Mouse (Mus musculus) stomach, postnatal 0 days (tissue): ENCODE results near the gene Ttll8. TPM values are rescaled to one million over a fixed set of nuclear protein-coding genes. Genes with fewer than 3 reads are reported as not detected.

ENCODE experiments used
- ATAC-seq: fragments of 200-750 bp; cut with Nextera tagmentation; 2 replicates; pipeline ENCODE4 v1.8.0; 2017; ENCODE audit not compliant: low FRiP score, low TSS enrichment
- DNase-seq: peaks from one replicate; pipeline ENCODE4 v3.0.0-alpha.2; 2016; ENCODE audit warnings: low spot score
- H3K27ac ChIP-seq: fragments of 300-500 bp; sonication (generic); replicated peaks from 2 replicates; pipeline ENCODE4 v1.5.1; 2014; ENCODE audit warnings: mild to moderate bottlenecking, control low read depth
- H3K27me3 ChIP-seq: fragments of 300-500 bp; sonication (generic); 2 replicates; pipeline ENCODE4 v1.6.1; 2014; ENCODE audit warnings: low read length; ENCODE audit not compliant: control insufficient read depth, insufficient read depth
- H3K36me3 ChIP-seq: fragments of 300-500 bp; sonication (generic); 2 replicates; pipeline ENCODE4 v1.6.1; 2014; ENCODE audit warnings: low read length, mixed read lengths; ENCODE audit not compliant: control insufficient read depth, insufficient read depth
- H3K4me1 ChIP-seq: fragments of 300-500 bp; sonication (generic); replicated peaks from 2 replicates; pipeline ENCODE4 v1.6.1; 2014; ENCODE audit warnings: antibody characterized with exemption; ENCODE audit not compliant: control insufficient read depth, insufficient read depth
- H3K4me2 ChIP-seq: fragments of 300-500 bp; sonication (generic); replicated peaks from 2 replicates; pipeline ENCODE4 v1.6.1; 2014; ENCODE audit warnings: low read depth, mild to moderate bottlenecking, control low read depth, moderate library complexity
- H3K4me3 ChIP-seq: fragments of 300-500 bp; sonication (generic); 2 replicates; pipeline ENCODE4 v1.5.1; 2014; ENCODE audit warnings: low read depth, low read length, control low read depth
- H3K9ac ChIP-seq: fragments of 300-500 bp; sonication (generic); 2 replicates; pipeline ENCODE4 v1.6.1; 2014; ENCODE audit warnings: mild to moderate bottlenecking, low read length, control low read depth, mixed read lengths
- H3K9me3 ChIP-seq: fragments of 300-500 bp; sonication (generic); 2 replicates; pipeline ENCODE4 v1.6.1; 2016; ENCODE audit warnings: low read length; ENCODE audit not compliant: control insufficient read depth
- CTCF ChIP-seq: IDR thresholded peaks from 2 replicates; pipeline ENCODE4 v1.5.1; 2016; ENCODE audit warnings: antibody characterized with exemption, low read depth, mild to moderate bottlenecking, moderate library complexity
- EP300 ChIP-seq: optimal IDR thresholded peaks from 2 replicates; pipeline ENCODE3; 2016; ENCODE audit warnings: antibody characterized with exemption
- WGBS: fragments of 180-500 bp; shearing (Covaris S2); extraction: QIAGEN DNeasy Blood & Tissue Kit; methylation state at CpG from one replicate; pipeline ENCODE4 v1.1.7; 2014; 5-methylcytosine and 5-hydroxymethylcytosine counted together
- polyA plus RNA-seq: library from polyadenylated mRNA; unstranded; fragments of >200 nt; fragmentation: Nextera tagmentation; extraction: Ambion mirVana; gene quantifications from 2 replicates; pipeline ENCODE4 v1.2.1, GENCODE M21; 2015

Ttll8 gene
- polyA plus RNA-seq, 1 experiment from 2014 or later = not detected

- H3K36me3 ChIP-seq = no peaks in the 10 kb centered on the region
- no peak for DNase-seq
- no peaks in the 10 kb centered on the region for H3K27me3 ChIP-seq
- TF ChIP-seq CTCF (no peak), EP300 (no peak)
- 54% methylated on average over 12 of the region's 12 CpGs for WGBS
- no peak overlapping the region for H3K4me2 ChIP-seq
- no peak overlapping the region for H3K4me3 ChIP-seq
- H3K9ac ChIP-seq = no peak overlapping the region
- ATAC-seq = no peak
- H3K4me1 ChIP-seq = no peaks in the 10 kb centered on the region
- no peak overlapping the region for H3K27ac ChIP-seq
- H3K9me3 ChIP-seq = no peaks in the 10 kb centered on the region
Observed at GRCm38 (mm10) chr15:88919328-88919727, 34.9 kb downstream of the Ttll8 start.

GRCm38 (mm10) chr15:88917126-88917525 lies 37.1 kb downstream of the Ttll8 start:
- Histone ChIP-seq H3K4me3 (no peak overlapping the region), H3K27me3 (no peaks in the 10 kb centered on the region), H3K9me3 (no peaks in the 10 kb centered on the region), H3K27ac (no peak overlapping the region), H3K36me3 (no peaks in the 10 kb centered on the region), H3K4me2 (no peak overlapping the region), H3K9ac (no peak overlapping the region), H3K4me1 (no peaks in the 10 kb centered on the region)
- ATAC-seq (no peak), DNase-seq (no peak)
- 92% methylated on average over 8 of the region's 8 CpGs for WGBS
- no peak for TF ChIP-seq CTCF
- no peak for TF ChIP-seq EP300

DNA sequence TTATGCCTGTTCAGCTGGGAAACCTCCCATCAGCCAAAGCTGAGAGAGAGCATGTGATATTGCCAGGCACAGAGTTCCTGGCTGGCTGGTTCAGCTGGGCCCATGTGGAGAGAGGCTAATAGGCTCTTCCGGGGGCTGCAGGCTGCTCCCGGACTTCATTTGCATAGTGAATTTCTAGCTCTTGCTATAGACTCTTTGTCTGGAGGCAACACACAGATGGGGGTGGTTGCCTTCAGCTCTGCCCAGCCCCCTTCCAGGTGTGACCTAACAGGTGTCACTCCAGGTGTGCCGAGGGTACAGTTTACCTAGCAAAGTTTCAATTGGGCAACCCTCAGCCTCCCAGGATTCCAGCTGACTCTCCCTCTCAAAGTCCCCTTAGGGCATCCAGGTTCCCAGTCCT lies 37.9 kb downstream of the Ttll8 start:
- no peak overlapping the region for H3K27ac ChIP-seq
- H3K9ac ChIP-seq = no peak overlapping the region
- DNase-seq (no peak), ATAC-seq (peak; percentile 47; the same call in 1 of the 2 replicates)
- no peaks in the 10 kb centered on the region for H3K9me3 ChIP-seq
- no peak overlapping the region for H3K4me2 ChIP-seq
- no peak overlapping the region for H3K4me3 ChIP-seq
- H3K36me3 ChIP-seq = no peaks in the 10 kb centered on the region
- no peaks in the 10 kb centered on the region for H3K27me3 ChIP-seq
- no peak for TF ChIP-seq CTCF
- TF ChIP-seq EP300 = no peak
- H3K4me1 ChIP-seq = no peaks in the 10 kb centered on the region
- WGBS = 41% methylated on average over 3 of the region's 3 CpGs

DNA sequence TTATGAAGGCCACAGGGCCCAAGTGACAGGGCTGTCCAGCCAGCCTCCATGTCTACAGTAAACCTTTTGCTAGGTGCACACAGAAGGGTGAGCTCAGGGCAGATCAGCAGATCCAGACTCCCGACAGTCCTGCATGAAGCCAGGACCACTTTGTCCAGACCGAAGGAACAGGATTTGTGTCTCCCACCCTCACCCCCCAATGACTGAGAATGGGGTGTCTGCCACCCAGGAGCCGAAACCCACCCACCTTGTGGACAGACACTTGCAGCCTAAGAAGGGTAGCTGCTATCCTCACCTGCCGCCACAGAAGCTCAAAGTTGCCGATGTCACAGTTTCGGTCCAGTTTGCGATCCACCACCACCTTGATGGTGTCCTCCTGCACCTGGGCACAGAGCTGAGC lies 39.2 kb downstream of the Ttll8 start:
- Histone ChIP-seq H3K36me3 (no peaks in the 10 kb centered on the region), H3K27me3 (no peaks in the 10 kb centered on the region), H3K4me2 (no peak overlapping the region), H3K27ac (no peak overlapping the region), H3K4me3 (no peak overlapping the region), H3K9me3 (no peaks in the 10 kb centered on the region), H3K4me1 (no peaks in the 10 kb centered on the region), H3K9ac (no peak overlapping the region)
- DNase-seq (no peak), ATAC-seq (no peak)
- WGBS = 98% methylated on average over 7 of the region's 7 CpGs
- TF ChIP-seq CTCF (no peak), EP300 (no peak)

- WGBS = 71% methylated on average over 4 of the region's 4 CpGs
- no peaks in the 10 kb centered on the region for H3K4me1 ChIP-seq
- no peak overlapping the region for H3K9ac ChIP-seq
- no peak overlapping the region for H3K4me2 ChIP-seq
- H3K9me3 ChIP-seq = no peaks in the 10 kb centered on the region
- no peaks in the 10 kb centered on the region for H3K27me3 ChIP-seq
- DNase-seq (no peak), ATAC-seq (no peak)
- no peaks in the 10 kb centered on the region for H3K36me3 ChIP-seq
- H3K27ac ChIP-seq = no peak overlapping the region
- no peak overlapping the region for H3K4me3 ChIP-seq
- TF ChIP-seq EP300 (no peak), CTCF (no peak)
Observed at GRCm38 (mm10) chr15:88906347-88906746, 47.9 kb downstream of the Ttll8 start.

- no peaks in the 10 kb centered on the region for H3K36me3 ChIP-seq
- TF ChIP-seq CTCF = no peak
- TF ChIP-seq EP300 = no peak
- H3K4me3 ChIP-seq = no peak overlapping the region
- DNase-seq = no peak
- no peaks in the 10 kb centered on the region for H3K4me1 ChIP-seq
- no peak for ATAC-seq
- H3K27me3 ChIP-seq = no peaks in the 10 kb centered on the region
- 77% methylated on average over 14 of the region's 14 CpGs for WGBS
- H3K9me3 ChIP-seq = no peaks in the 10 kb centered on the region
- H3K27ac ChIP-seq = no peak overlapping the region
- no peak overlapping the region for H3K4me2 ChIP-seq
- no peak overlapping the region for H3K9ac ChIP-seq
Observed at GRCm38 (mm10) chr15:88904056-88904811, 50.0 kb downstream of the Ttll8 start.
